Mouse (Mus musculus): Measurements from ENCODE around the gene Vezt.

- TF ChIP-seq CTCF (IDR thresholded peaks at IDR 0.05; ENCODE audit: control insufficient read depth, insufficient read depth, insufficient read length) = no peak
- no peak for TF ChIP-seq USF1 (IDR thresholded peaks at IDR 0.05; ENCODE audit: low read depth)
- no peak for TF ChIP-seq MYOD1 (IDR thresholded peaks at IDR 0.05; ENCODE audit: control insufficient read depth, insufficient read length, low read depth)
Measured at GRCm38 (mm10) chr10:93909015-93909414, 126.6 kb downstream of the Vezt start.
